Mouse (Mus musculus): ENCODE data around the gene Dhrs1. TPM values are rescaled to one million over a fixed set of nuclear protein-coding genes. Genes with fewer than 3 reads are reported as not detected.

Gene Dhrs1
- total and polyA plus RNA-seq, 2 experiments from 2014 or later = 70.4 to 83.3 TPM

GRCm38 (mm10) chr14:55730531-55731032 lies 14.9 kb downstream of the Dhrs1 start:
- peak overlapping the region; percentile 73 for H3K27ac ChIP-seq (ENCODE audit: low read depth, low read length)
- 0 out of 2 replicates have a peak, but pooled peaks cover 11% of the 10 kb centered on the region for H3K4me1 ChIP-seq (ENCODE audit: insufficient read depth)
- no peak overlapping the region for H3K4me3 ChIP-seq (ENCODE audit: low read depth, low read length)
- H3K27me3 ChIP-seq (ENCODE audit: insufficient read depth, low read length) = no peaks in the 10 kb centered on the region
- H3K36me3 ChIP-seq (ENCODE audit: insufficient read depth) = no peaks in the 10 kb centered on the region
- no peak overlapping the region for H3K4me2 ChIP-seq (ENCODE audit: low read depth)
- DNase-seq = peak; percentile 81
- H3K9ac ChIP-seq = no peak overlapping the region
- 42% methylated on average over 7 of the region's 7 CpGs for WGBS
- peak; percentile 86 for ATAC-seq
- no peak for TF ChIP-seq CTCF (IDR thresholded peaks at IDR 0.05; ENCODE audit: low read depth)
- H3K9me3 ChIP-seq (ENCODE audit: low read length) = no peaks in the 10 kb centered on the region

GRCm38 (mm10) chr14:55730116-55730515 lies 15.4 kb downstream of the Dhrs1 start:
- DNase-seq (no peak), ATAC-seq (peak; percentile 53)
- Histone ChIP-seq H3K27me3 (ENCODE audit: insufficient read depth, low read length) (no peaks in the 10 kb centered on the region), H3K9ac (no peak overlapping the region), H3K36me3 (ENCODE audit: insufficient read depth) (no peaks in the 10 kb centered on the region), H3K4me1 (ENCODE audit: insufficient read depth) (0 out of 2 replicates have a peak, but pooled peaks cover 11% of the 10 kb centered on the region), H3K27ac (ENCODE audit: low read depth, low read length) (peak overlapping the region; percentile 73; the same call in 1 of the 2 replicates), H3K4me2 (ENCODE audit: low read depth) (no peak overlapping the region), H3K9me3 (ENCODE audit: low read length) (no peaks in the 10 kb centered on the region), H3K4me3 (ENCODE audit: low read depth, low read length) (no peak overlapping the region)
- WGBS = 44% methylated on average over 7 of the region's 7 CpGs
- no peak for TF ChIP-seq CTCF (IDR thresholded peaks at IDR 0.05; ENCODE audit: low read depth)

- Histone ChIP-seq H3K4me3 (ENCODE audit: low read depth, low read length) (no peak overlapping the region), H3K36me3 (ENCODE audit: insufficient read depth) (no peaks in the 10 kb centered on the region), H3K27me3 (ENCODE audit: insufficient read depth, low read length) (no peaks in the 10 kb centered on the region), H3K9ac (no peak overlapping the region), H3K9me3 (ENCODE audit: low read length) (no peaks in the 10 kb centered on the region), H3K27ac (ENCODE audit: low read depth, low read length) (no peak overlapping the region), H3K4me2 (ENCODE audit: low read depth) (no peak overlapping the region), H3K4me1 (ENCODE audit: insufficient read depth) (0 out of 2 replicates have a peak, but pooled peaks cover 11% of the 10 kb centered on the region)
- WGBS = 72% methylated on average over 8 of the region's 8 CpGs
- DNase-seq (no peak), ATAC-seq (no peak)
- no peak for TF ChIP-seq CTCF (IDR thresholded peaks at IDR 0.05; ENCODE audit: low read depth)
Observed at GRCm38 (mm10) chr14:55727889-55728685, 17.4 kb downstream of the Dhrs1 start.

- ATAC-seq (no peak), DNase-seq (no peak)
- Histone ChIP-seq H3K4me2 (ENCODE audit: low read depth) (no peak overlapping the region), H3K9ac (no peak overlapping the region), H3K27me3 (ENCODE audit: insufficient read depth, low read length) (no peaks in the 10 kb centered on the region), H3K9me3 (ENCODE audit: low read length) (no peaks in the 10 kb centered on the region), H3K4me1 (ENCODE audit: insufficient read depth) (0 out of 2 replicates have a peak, but pooled peaks cover 11% of the 10 kb centered on the region), H3K27ac (ENCODE audit: low read depth, low read length) (no peak overlapping the region), H3K36me3 (ENCODE audit: insufficient read depth) (no peaks in the 10 kb centered on the region), H3K4me3 (ENCODE audit: low read depth, low read length) (no peak overlapping the region)
- no peak for TF ChIP-seq CTCF (IDR thresholded peaks at IDR 0.05; ENCODE audit: low read depth)
Observed at GRCm38 (mm10) chr14:55726261-55726660, 19.2 kb downstream of the Dhrs1 start.

GRCm38 (mm10) chr14:55724411-55724871 lies 21.0 kb downstream of the Dhrs1 start:
- H3K4me1 ChIP-seq (ENCODE audit: insufficient read depth) = no peaks in the 10 kb centered on the region
- WGBS = 60% methylated on average over 8 of the region's 8 CpGs
- no peaks in the 10 kb centered on the region for H3K27me3 ChIP-seq (ENCODE audit: insufficient read depth, low read length)
- H3K9me3 ChIP-seq (ENCODE audit: low read length) = no peaks in the 10 kb centered on the region
- H3K27ac ChIP-seq (ENCODE audit: low read depth, low read length) = no peak overlapping the region
- H3K9ac ChIP-seq = no peak overlapping the region
- H3K4me2 ChIP-seq (ENCODE audit: low read depth) = no peak overlapping the region
- ATAC-seq (no peak), DNase-seq (no peak)
- H3K36me3 ChIP-seq (ENCODE audit: insufficient read depth) = 0 out of 2 replicates have a peak, but pooled peaks cover 4% of the 10 kb centered on the region
- no peak for TF ChIP-seq CTCF (IDR thresholded peaks at IDR 0.05; ENCODE audit: low read depth)
- no peak overlapping the region for H3K4me3 ChIP-seq (ENCODE audit: low read depth, low read length)

- no peaks in the 10 kb centered on the region for H3K27me3 ChIP-seq (ENCODE audit: insufficient read depth, low read length)
- peaks cover 10% of the 10 kb centered on the region for H3K36me3 ChIP-seq (ENCODE audit: insufficient read depth)
- no peak for DNase-seq
- H3K9me3 ChIP-seq (ENCODE audit: low read length) = no peaks in the 10 kb centered on the region
- WGBS = 94% methylated on average over 7 of the region's 7 CpGs
- no peak for TF ChIP-seq CTCF (IDR thresholded peaks at IDR 0.05; ENCODE audit: low read depth)
- no peak overlapping the region for H3K4me3 ChIP-seq (ENCODE audit: low read depth, low read length)
- no peak overlapping the region for H3K4me2 ChIP-seq (ENCODE audit: low read depth)
- H3K4me1 ChIP-seq (ENCODE audit: insufficient read depth) = no peaks in the 10 kb centered on the region
- no peak overlapping the region for H3K27ac ChIP-seq (ENCODE audit: low read depth, low read length)
- H3K9ac ChIP-seq = no peak overlapping the region
- no peak for ATAC-seq
Observed at GRCm38 (mm10) chr14:55723433-55723832, 22.1 kb downstream of the Dhrs1 start.

- Histone ChIP-seq H3K4me1 (ENCODE audit: insufficient read depth) (no peaks in the 10 kb centered on the region), H3K27me3 (ENCODE audit: insufficient read depth, low read length) (no peaks in the 10 kb centered on the region), H3K36me3 (ENCODE audit: insufficient read depth) (peaks cover 16% of the 10 kb centered on the region), H3K27ac (ENCODE audit: low read depth, low read length) (peak overlapping the region; percentile 79; the same call in 1 of the 2 replicates), H3K4me3 (ENCODE audit: low read depth, low read length) (peak overlapping the region; percentile 57), H3K9me3 (ENCODE audit: low read length) (no peaks in the 10 kb centered on the region), H3K9ac (peak overlapping the region; percentile 76; the same call in 1 of the 2 replicates), H3K4me2 (ENCODE audit: low read depth) (peak overlapping the region; percentile 78)
- DNase-seq = no peak
- ATAC-seq = peak; percentile 5
- WGBS = 41% methylated on average over 8 of the region's 8 CpGs
- TF ChIP-seq CTCF (IDR thresholded peaks at IDR 0.05; ENCODE audit: low read depth) = no peak
Observed at GRCm38 (mm10) chr14:55722438-55722945, 23.0 kb downstream of the Dhrs1 start.

All from forebrain, postnatal 0 days (tissue).